Mouse (Mus musculus) left cerebral cortex, adult 18-20 months (tissue): ENCODE data around the gene Kbtbd12. TPM values are rescaled to one million over a fixed set of nuclear protein-coding genes. Genes with fewer than 3 reads are reported as not detected.

Experiments
- DNase-seq, 2 experiments: peaks; one replicate each; pipeline ENCODE4 v3.0.0; 2021 to 2022; ENCODE audit warnings: low spot score in 2 of 2, mixed read lengths in 1 of 2
- total RNA-seq, 2 experiments: library from RNA; stranded (reverse); gene quantifications; 2 replicates each; pipeline ENCODE4 v1.2.3; 2021

The Kbtbd12 gene
- total RNA-seq, 2 experiments from 2014 or later: 0.49 to 0.63 TPM

GRCm38 (mm10) chr6:88627317-88627811 is 10.4 kb downstream of the Kbtbd12 start:
- DNase-seq: peak; percentile 37 to 68

DNA sequence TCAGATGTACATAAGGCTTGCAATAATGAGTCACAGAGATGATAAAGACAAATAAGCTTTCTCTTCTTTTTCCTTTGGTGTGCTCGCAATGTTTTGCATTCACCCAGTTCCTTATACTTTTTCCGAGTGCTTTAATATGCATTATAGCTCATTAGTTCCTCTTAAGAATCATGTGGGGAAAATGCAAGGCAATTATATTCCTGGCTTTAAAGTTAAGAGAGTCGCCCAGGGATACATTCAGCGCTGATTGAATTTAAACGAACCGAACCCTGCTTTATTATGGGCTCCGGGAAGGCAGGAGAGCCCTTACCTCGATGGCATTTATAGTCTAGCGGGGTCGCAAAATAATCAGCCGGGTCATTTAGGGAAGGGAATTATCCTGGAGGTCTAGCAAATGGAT is 10.8 kb downstream of the Kbtbd12 start:
- no peak for DNase-seq

DNA sequence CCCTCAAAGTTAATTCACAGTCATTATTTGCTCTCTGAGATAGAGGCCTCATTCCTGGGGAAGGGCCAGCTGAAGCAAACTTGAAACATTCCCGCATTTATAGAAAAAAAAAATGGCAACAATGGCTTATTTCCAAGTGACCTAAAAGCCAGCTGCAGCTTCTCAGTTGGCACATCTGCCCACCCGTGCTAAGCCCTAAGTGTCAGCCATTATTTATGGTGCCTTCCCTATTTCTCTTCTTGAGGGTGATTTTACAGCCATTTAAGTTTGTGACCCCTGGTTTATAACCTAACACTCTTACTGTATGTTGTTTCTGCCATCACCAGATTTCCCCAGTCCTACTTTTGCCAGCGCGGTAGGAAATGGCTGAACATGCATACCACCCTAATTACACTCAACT is 11.3 kb downstream of the Kbtbd12 start:
- DNase-seq: no peak

DNA sequence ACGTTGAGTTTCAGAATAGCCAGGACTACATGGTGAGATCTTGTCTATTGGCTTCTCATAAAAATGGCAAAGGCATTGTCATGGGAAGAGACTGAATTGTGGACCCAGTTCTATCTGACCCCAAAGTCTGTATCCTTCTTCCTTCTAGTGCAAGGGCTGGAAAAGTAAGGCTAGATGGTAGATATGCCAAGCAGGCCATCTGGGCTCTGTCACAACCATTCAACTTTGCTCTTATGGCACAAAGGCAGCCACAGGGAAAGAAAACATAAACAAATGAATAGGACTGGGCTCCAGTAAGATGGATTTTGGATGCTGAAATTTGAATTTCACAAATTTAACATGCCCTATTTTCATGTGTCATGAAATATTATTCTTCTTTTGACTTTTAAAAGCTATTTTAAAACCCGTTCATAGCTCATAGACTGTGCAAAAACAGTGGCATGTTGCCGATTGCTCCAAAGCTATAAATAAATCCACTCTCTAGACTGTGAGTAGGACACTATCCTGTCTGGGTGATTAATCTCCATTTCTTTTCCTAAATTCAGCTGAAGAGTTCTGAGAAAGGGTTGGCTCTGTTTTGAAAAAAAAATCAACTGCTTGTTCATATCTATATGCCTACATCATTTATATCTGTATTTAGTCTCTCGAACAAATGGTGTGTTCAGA is 15.8 kb downstream of the Kbtbd12 start:
- no peak for DNase-seq

GRCm38 (mm10) chr6:88619542-88619941 is 18.2 kb downstream of the Kbtbd12 start:
- no peak for DNase-seq

GRCm38 (mm10) chr6:88615352-88615751 is 22.4 kb downstream of the Kbtbd12 start:
- DNase-seq: no peak

DNA sequence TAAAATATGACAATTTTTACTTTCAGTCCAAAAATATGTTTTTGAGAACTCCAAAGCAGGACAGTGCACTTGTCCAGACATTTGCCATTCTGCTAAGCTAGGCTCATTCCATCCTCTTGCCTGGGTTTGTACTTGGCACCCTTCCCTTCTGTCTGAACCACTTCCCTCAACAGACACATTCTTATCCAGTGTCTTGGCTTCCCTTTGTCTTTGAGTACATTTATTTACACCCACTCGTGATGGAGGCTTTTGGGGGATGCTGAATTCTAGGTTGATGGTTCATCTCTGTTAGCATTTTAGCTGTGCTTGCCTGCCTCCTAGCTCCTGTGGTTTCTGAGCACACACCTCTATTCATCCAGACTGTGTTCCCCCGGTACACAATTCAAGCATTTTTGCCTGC is 31.3 kb downstream of the Kbtbd12 start:
- no peak for DNase-seq

DNA sequence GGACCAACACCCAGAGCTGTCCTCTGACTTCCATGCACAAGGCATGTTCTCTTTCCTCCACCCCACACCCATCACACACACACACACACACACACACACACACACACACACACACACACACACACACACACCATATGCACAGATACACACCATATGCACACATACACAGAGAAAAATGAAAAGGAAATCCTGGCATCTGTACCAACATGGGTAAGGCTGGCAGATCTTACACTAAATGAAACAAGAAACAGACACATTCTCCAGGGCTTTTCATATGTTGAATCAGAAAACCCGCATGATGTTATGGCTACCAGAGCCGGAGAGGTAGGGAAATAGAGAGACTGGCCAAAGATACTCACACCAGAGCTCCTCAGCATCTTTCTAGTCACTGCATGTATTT is 32.0 kb downstream of the Kbtbd12 start:
- no peak for DNase-seq

GRCm38 (mm10) chr6:88605235-88605634 is 32.5 kb downstream of the Kbtbd12 start:
- DNase-seq: no peak

- DNase-seq: no peak
These were observed 41.6 kb downstream of the Kbtbd12 start for GRCm38 (mm10) chr6:88596108-88596507.

- no peak for DNase-seq
These were observed 45.4 kb downstream of the Kbtbd12 start for GRCm38 (mm10) chr6:88592367-88592766.

- no peak for DNase-seq
These were observed 47.5 kb downstream of the Kbtbd12 start for GRCm38 (mm10) chr6:88590231-88590630.

DNA sequence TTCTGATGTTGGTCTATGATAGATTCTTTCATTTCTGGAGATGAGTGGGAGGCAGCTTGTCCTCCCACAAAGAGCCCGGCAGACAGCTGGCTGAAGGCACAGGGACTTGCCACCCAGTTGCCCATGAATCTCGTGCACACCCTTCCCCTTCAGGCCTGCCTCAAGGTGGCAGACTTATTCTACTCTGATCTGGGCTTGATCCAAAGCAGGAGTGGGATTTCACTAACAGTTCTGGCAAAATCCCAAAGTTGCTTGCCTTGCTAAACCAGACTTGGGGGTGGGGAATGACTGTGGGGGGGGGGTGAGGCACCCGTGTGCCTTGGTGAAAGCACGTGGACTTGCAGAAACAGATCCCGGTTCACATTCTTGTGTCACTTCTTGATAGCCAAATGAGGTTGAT is 48.2 kb downstream of the Kbtbd12 start:
- peak; percentile 25 to 33 for DNase-seq

DNA sequence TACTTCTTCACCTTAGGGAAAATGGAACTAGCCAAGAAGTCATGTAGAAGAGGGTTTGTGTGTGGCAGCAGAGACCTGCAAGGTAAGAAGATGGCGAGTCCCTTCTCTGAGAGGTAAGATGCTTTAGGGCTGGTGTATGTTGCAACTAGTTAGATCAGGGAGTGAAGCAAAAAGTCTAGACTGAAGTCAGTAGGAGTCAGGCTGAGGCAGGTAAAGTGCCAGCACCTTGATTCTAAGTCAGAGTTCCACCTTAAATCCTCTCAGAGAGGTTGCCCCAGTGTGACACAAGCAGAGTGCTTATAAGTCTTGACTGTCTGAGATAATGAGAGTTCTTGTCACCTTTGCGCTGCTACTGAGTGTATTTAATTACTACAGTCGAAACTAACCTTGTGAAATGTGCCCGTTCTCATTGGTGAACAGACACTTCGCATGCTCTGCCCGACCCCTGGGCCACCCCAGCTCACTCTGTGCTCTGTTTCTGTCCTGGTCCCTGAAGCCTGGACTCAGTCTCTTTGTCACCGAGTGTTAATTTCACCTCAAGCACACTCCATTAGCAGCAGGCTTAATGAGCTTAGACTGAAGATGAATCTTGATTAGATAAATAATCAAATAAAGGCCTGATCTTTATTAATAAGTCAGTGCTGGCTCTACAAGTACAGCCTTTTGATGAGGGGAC is 49.0 kb downstream of the Kbtbd12 start:
- DNase-seq: no peak

GRCm38 (mm10) chr6:88587091-88587490 is 50.7 kb downstream of the Kbtbd12 start:
- DNase-seq: no peak

DNA sequence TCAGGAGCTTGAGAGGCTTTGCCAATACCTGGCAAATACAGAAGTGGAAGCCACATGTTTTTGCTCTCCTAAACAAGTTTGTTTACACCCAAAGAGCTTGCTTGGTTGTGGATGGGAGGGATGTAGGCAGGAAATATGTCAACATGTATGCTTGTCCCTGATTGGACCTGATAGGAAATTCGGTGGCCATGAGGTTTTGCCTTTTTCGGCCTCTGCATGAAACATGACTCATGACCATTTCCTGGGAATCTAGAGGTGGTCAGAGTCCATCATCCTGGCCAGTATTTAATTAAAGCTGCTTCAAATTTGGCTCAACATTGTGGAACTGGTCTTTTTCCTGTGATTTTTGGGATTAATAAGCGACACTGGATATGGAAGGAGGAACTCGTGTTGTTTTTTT is 53.8 kb downstream of the Kbtbd12 start:
- no peak for DNase-seq

DNA sequence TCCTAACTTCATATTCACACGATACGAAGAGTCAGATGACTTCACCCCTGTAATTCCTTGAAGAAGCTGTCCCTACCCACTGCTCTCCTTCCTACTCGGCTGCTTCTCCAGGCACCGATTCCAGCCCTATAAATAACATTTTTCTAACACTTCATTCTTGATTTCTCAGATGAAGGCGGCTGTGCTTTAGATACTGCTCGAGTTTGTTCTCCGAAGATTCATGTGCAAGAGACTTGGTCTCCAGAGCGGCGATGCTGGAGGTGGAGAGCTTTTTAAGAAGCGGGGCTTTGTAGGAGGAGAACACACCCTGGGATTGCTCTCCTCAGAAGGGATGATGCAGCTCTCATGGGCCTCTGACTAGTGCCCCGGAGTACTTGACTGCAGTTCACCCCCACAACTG is 61.3 kb downstream of the Kbtbd12 start:
- peak; percentile 44 to 68 for DNase-seq

- no peak for DNase-seq
These were observed 71.1 kb downstream of the Kbtbd12 start for GRCm38 (mm10) chr6:88566676-88567075.

- no peak for DNase-seq
These were observed 72.7 kb downstream of the Kbtbd12 start for GRCm38 (mm10) chr6:88565033-88565432.

DNA sequence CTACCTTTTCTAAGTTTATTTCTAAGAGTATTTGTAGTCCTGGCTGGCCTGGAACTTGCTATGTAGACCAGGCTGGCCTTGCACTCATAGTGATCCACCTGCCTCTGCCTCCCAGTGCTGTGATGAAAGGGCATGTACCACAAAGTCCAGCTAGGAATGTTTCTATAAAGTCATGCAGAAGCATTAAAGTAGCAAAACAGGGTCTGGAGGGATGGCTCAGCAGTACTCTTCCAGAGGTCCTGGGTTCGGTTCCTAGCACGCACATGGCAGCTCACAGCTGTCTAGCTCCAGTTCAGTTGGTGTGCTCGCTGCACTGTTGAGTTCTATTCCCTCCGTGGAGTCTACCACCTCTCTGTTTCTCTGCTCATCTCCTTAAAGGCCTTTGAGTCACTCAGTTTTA is 77.6 kb downstream of the Kbtbd12 start:
- peak in 1 of 2 experiments; percentile 0 for DNase-seq

DNA sequence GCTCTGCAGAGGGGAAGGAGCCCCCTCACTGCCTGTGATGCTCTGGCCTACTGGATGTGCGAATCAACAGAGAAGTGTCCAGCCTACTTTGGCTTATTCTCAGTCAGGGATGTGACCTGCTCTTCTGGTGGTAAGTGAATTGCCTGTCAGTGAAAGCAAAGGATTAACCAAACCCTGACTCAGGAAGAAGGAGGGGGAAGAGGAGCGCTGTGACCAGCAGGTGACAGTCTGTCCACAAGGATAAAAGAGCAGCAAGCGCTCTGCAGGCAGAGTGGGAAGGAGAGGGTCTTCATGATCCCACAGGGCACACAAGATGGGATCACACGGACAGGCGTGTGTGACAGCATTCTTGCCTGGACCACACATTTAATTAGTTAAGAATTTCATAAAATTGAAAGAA is 78.1 kb downstream of the Kbtbd12 start:
- DNase-seq: peak in 1 of 2 experiments; percentile 1

- no peak for DNase-seq
These were observed 79.7 kb downstream of the Kbtbd12 start for GRCm38 (mm10) chr6:88558076-88558475.

- DNase-seq: no peak
These were observed 80.2 kb downstream of the Kbtbd12 start for GRCm38 (mm10) chr6:88557548-88557947.
